Mouse (Mus musculus) limb, embryonic 11.5 days (tissue): ENCODE data around the gene Gm29666. TPM values are rescaled to one million over a fixed set of nuclear protein-coding genes. Genes with fewer than 3 reads are reported as not detected.
A peak's percentile ranks its signal among the peaks of the same experiment; 100 is the strongest.

ENCODE experiments used
- ATAC-seq: fragments of 200-750 bp; cut with Nextera tagmentation; 2 replicates; pipeline ENCODE4 v1.8.0; 2017; ENCODE audit warnings: low read depth; ENCODE audit not compliant: insufficient number of reproducible peaks, low FRiP score, low TSS enrichment
- DNase-seq: peaks from one replicate; pipeline ENCODE4 v3.0.0-alpha.2; 2015; ENCODE audit warnings: low spot score
- H3K27ac ChIP-seq: fragments of 300-500 bp; sonication (generic); replicated peaks from 2 replicates; pipeline ENCODE4 v1.5.1; 2014; ENCODE audit warnings: low read depth, mild to moderate bottlenecking, low read length
- H3K27me3 ChIP-seq: fragments of 300-500 bp; sonication (generic); 2 replicates; pipeline ENCODE4 v1.6.1; 2014; ENCODE audit warnings: mild to moderate bottlenecking, low read length, mixed read lengths; ENCODE audit not compliant: control insufficient read depth, insufficient read depth
- H3K36me3 ChIP-seq: fragments of 300-500 bp; sonication (generic); 2 replicates; pipeline ENCODE4 v1.6.1; 2014; ENCODE audit warnings: mild to moderate bottlenecking, low read length, moderate library complexity, mixed read lengths; ENCODE audit not compliant: control insufficient read depth, insufficient read depth
- H3K4me1 ChIP-seq: fragments of 300-500 bp; sonication (generic); 2 replicates; pipeline ENCODE4 v1.6.1; 2014; ENCODE audit warnings: low read length, mixed read lengths; ENCODE audit not compliant: control insufficient read depth, insufficient read depth
- H3K4me2 ChIP-seq: fragments of 300-500 bp; sonication (generic); 2 replicates; pipeline ENCODE4 v1.6.1; 2014; ENCODE audit warnings: low read depth, mild to moderate bottlenecking, moderate library complexity; ENCODE audit not compliant: severe bottlenecking
- H3K4me3 ChIP-seq: fragments of 300-500 bp; sonication (generic); 2 replicates; pipeline ENCODE4 v1.5.1; 2014; ENCODE audit warnings: low read depth, low read length
- H3K9ac ChIP-seq: fragments of 300-500 bp; sonication (generic); 2 replicates; pipeline ENCODE4 v1.6.1; 2014; ENCODE audit warnings: mild to moderate bottlenecking, low read length
- H3K9me3 ChIP-seq: fragments of 300-500 bp; sonication (generic); 2 replicates; pipeline ENCODE4 v1.6.1; 2016; ENCODE audit warnings: low read length; ENCODE audit not compliant: control insufficient read depth
- WGBS: fragments of 180-500 bp; shearing (Covaris S2); extraction: QIAGEN DNeasy Blood & Tissue Kit; methylation state at CpG from one replicate; pipeline ENCODE4 v1.1.7; 2014; 5-methylcytosine and 5-hydroxymethylcytosine counted together
- polyA plus RNA-seq: library from polyadenylated mRNA; unstranded; fragments of >200 nt; fragmentation: Nextera tagmentation; extraction: Ambion mirVana; gene quantifications from 2 replicates; pipeline ENCODE4 v1.2.1, GENCODE M21; 2014

The Gm29666 gene
- polyA plus RNA-seq, 1 experiment from 2014 or later, result 0.69 TPM

DNA sequence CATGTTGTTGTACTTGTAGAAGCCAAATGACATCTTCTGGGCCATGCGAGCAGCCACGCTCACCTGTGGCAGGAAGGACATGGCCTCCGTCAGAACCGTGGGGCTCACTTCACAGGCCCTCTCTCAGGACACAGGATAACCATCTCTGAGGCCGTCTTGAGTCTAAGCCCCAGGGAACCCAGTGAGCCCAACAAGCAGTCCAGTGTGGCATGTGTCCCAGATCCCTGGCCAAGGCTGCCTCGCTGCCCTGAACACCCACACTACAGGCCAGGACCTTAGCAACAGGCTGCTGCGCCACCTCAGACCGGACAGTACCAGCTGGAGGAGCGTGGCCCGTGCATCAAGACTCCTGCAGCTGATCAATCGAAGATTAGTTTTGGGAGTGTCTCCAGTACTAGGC, 33.4 kb upstream of the Gm29666 start:
- Histone ChIP-seq H3K27me3 (no peaks in the 10 kb centered on the region), H3K4me1 (no peaks in the 10 kb centered on the region), H3K9ac (no peak overlapping the region), H3K9me3 (no peaks in the 10 kb centered on the region), H3K4me3 (no peak overlapping the region), H3K27ac (no peak overlapping the region), H3K36me3 (peaks cover 8% of the 10 kb centered on the region), H3K4me2 (no peak overlapping the region)
- DNase-seq (no peak), ATAC-seq (no peak)
- WGBS, result 94% methylated on average over 11 of the region's 11 CpGs

DNA sequence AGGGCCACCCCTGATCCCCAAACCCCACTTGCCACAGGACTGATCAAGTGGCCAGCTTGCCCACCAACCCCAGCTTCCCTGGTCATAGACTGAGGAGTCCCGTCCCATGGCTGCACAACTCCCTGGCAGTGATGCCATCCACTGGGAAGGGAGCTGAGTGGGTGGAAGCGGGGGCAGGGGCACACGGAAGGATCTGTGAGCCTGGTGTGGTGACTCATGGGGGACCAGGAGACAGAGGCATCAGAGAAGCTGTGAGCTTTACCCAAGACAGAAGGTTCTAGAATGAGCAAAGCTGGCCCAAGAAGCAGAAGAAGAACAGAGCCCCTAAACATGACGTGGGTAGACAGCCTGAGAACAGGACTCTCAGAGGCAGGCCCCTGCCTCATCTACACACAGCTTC, 30.2 kb upstream of the Gm29666 start:
- no peak overlapping the region for H3K27ac ChIP-seq
- H3K9me3 ChIP-seq, result no peaks in the 10 kb centered on the region
- no peak overlapping the region for H3K9ac ChIP-seq
- no peak overlapping the region for H3K4me2 ChIP-seq
- 89% methylated on average over 4 of the region's 4 CpGs for WGBS
- no peak for DNase-seq
- peaks cover 10% of the 10 kb centered on the region for H3K36me3 ChIP-seq
- no peaks in the 10 kb centered on the region for H3K4me1 ChIP-seq
- no peaks in the 10 kb centered on the region for H3K27me3 ChIP-seq
- ATAC-seq, result no peak
- no peak overlapping the region for H3K4me3 ChIP-seq

DNA sequence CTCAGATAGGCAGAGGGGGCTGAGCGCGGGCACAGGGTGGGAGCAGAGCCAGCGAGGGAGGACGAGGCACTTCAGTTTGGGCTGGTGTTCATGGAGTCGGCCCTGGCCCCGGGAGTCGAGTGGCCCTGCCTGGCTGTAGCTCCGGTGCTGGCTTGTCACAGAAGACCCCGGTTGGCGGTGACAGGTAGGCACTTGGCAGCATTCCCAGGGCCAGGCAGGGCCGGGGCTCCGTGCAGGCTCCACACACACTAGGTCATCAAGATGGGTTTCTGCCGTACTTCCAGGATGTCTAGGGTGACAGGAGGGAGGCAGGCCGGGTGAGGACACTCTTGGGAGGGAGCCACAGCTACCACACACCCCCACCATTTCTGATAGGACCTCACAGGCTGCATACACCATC, 29.2 kb upstream of the Gm29666 start:
- Histone ChIP-seq H3K4me2 (no peak overlapping the region), H3K9ac (0 out of 2 replicates have a peak overlapping the region, but pooled peaks have one; percentile 12), H3K27me3 (no peaks in the 10 kb centered on the region), H3K9me3 (no peaks in the 10 kb centered on the region), H3K4me3 (no peak overlapping the region), H3K36me3 (peaks cover 10% of the 10 kb centered on the region), H3K27ac (no peak overlapping the region), H3K4me1 (no peaks in the 10 kb centered on the region)
- 86% methylated on average over 14 of the region's 14 CpGs for WGBS
- no peak for ATAC-seq
- DNase-seq, result no peak

DNA sequence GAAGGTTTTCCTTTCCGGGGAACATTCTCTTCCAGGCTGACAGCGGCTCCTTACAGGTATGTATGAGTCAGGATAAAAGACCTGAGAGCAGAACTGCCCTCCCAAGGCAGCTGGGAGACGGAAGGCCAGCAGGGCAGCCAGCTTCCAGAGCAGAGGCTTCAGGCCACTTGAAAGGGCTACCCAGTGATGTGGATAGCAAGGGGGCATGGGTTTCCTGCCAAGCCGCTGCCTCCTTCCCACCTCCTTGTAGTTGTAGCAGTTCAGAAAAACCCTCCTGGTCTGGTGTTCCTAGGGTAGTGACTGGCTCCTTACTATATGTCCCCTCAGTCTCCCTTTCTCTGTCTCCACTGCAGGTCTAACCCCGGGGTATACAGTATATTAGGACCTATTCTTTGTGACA, 24.5 kb upstream of the Gm29666 start:
- Histone ChIP-seq H3K27me3 (no peaks in the 10 kb centered on the region), H3K4me2 (no peak overlapping the region), H3K4me3 (no peak overlapping the region), H3K9me3 (no peaks in the 10 kb centered on the region), H3K9ac (no peak overlapping the region), H3K36me3 (peaks cover 25% of the 10 kb centered on the region), H3K27ac (0 out of 2 replicates have a peak overlapping the region, but pooled peaks have one; percentile 10), H3K4me1 (no peaks in the 10 kb centered on the region)
- 87% methylated on average over 5 of the region's 5 CpGs for WGBS
- ATAC-seq, result no peak
- DNase-seq, result no peak

DNA sequence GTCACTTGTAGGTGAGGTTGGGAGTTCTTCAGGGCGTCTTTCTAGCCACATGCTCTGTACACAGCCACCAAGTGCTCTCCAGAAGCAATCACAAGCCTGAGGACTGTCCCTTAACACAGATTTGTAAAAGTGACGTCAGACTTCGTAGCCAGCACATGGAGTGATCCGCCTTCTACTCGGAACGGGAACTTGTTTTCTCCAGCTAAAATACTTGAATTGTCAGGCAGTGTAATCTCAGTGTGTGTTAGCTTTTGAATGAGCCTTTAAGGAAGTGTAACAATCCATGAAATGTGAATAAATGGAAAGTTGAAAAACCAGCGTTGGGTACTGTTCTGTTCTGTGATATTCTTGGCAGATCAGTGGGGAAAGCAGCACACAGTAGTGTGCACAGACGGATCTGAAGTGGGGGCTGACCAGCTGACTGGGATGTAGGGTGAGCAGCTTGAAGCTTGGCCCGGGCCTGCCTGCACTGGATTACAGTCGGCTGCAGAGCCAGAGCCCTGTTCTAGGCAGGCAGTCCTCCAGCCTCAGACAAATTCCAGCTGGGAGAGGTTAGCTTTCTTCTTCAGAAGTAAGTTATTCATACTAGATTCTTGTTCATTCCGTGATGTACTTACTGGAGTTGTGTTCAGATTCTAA, 22.9 kb upstream of the Gm29666 start:
- whole genome bisulfite sequencing, result 82% methylated on average over 11 of the region's 11 CpGs
- no peak overlapping the region for H3K27ac ChIP-seq
- H3K36me3 ChIP-seq, result peaks cover 28% of the 10 kb centered on the region

DNA sequence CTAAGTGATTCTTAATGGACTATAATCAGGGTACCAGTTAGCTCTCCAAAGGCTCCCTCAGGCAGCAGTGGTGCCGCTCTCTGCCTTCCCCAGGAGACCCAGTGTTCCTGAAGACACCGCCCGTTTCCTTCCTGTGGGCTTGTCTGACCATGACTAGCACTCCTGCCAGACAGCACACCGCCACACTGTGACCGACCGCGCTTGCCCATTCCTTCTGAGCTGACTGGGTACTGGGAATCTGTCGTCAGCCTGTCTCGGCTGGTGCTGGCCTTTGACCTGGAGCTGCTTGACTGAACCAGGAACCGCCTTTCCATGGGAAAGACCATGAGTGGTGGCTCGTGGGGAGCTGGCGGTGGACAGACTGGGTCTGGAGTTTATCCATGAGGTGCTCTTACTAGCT, 20.3 kb upstream of the Gm29666 start:
- WGBS, result 80% methylated on average over 12 of the region's 12 CpGs
- H3K36me3 ChIP-seq, result peaks cover 48% of the 10 kb centered on the region

More for the DNA sequence above, 22.9 kb upstream of the Gm29666 start:
- DNase-seq (no peak), ATAC-seq (no peak)
- Histone ChIP-seq H3K4me2 (no peak overlapping the region), H3K4me1 (no peaks in the 10 kb centered on the region), H3K27me3 (no peaks in the 10 kb centered on the region), H3K9ac (no peak overlapping the region), H3K4me3 (no peak overlapping the region), H3K9me3 (no peaks in the 10 kb centered on the region)

DNA sequence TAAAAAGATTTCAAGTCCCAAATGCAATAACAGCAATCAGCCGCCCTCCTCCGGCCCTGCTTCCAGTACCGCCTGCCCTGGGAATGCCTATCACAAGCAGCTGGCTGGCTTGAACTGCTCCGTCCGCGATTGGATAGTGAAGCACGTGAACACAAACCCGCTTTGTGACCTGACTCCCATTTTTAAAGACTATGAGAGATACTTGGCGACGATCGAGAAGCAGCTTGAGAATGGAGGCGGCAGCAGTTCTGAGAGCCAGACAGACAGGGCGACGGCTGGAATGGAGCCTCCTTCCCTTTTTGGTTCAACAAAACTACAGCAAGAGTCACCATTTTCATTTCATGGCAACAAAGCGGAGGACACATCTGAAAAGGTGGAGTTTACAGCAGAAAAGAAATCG, 15.1 kb upstream of the Gm29666 start:
- Histone ChIP-seq H3K4me1 (no peaks in the 10 kb centered on the region), H3K4me3 (no peak overlapping the region), H3K4me2 (no peak overlapping the region), H3K36me3 (peaks cover 52% of the 10 kb centered on the region), H3K9me3 (no peaks in the 10 kb centered on the region), H3K27ac (no peak overlapping the region), H3K27me3 (no peaks in the 10 kb centered on the region), H3K9ac (no peak overlapping the region)
- WGBS, result 93% methylated on average over 16 of the region's 16 CpGs
- ATAC-seq (no peak), DNase-seq (no peak)

More for the DNA sequence above, 20.3 kb upstream of the Gm29666 start:
- Histone ChIP-seq H3K9me3 (no peaks in the 10 kb centered on the region), H3K4me1 (no peaks in the 10 kb centered on the region), H3K4me3 (no peak overlapping the region), H3K4me2 (no peak overlapping the region), H3K27ac (no peak overlapping the region), H3K27me3 (no peaks in the 10 kb centered on the region), H3K9ac (no peak overlapping the region)
- ATAC-seq (no peak), DNase-seq (no peak)

DNA sequence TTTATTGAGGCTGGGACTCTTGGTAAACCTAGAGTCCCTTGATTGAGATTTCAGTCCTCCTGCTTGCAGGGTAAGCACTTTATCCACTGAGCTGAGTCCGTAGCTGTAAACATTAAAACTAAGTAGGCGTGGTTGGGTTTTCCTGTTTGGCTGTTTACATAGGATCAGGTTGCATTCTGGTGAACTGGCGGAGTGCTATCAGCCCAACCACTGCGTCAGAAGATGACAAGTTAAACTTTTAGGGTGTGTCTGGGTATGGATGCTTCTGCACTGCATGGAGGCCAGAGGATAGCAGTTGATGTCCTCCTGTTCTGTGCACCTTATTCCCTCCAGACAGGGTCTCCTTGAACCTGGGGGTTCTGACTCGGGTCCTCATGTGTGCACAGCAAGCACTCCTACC, 12.5 kb upstream of the Gm29666 start:
- Histone ChIP-seq H3K4me3 (no peak overlapping the region), H3K9ac (no peak overlapping the region), H3K4me2 (no peak overlapping the region), H3K4me1 (no peaks in the 10 kb centered on the region), H3K36me3 (peaks cover 47% of the 10 kb centered on the region), H3K27ac (no peak overlapping the region), H3K9me3 (no peaks in the 10 kb centered on the region), H3K27me3 (no peaks in the 10 kb centered on the region)
- ATAC-seq (no peak), DNase-seq (no peak)
- 64% methylated on average over 5 of the region's 5 CpGs for WGBS

DNA sequence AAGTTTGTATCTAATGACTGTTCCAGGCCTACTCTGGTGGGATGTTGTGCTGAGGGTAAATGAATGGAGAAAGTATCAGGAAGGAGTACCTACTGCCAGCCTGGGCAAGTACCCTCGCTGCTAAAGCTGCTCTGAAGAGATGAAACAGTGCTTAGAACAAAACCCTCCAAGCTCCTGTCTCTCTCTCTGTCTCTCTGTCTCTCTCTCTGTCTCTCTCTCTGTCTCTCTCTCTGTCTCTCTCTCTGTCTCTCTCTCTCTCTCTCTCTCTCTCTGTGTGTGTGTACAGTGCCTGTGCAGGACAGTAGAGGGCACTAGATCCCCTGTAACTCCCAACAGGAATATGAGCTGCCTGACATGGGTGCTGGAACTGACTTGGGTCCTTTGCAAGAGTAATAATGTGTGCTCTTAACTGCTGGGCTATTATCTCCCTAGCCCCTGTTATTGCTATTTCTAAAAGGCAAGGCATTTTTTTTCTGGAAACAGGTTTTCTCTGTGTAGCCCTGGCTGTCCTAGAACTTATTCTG, 5.7 kb upstream of the Gm29666 start:
- 68% methylated on average over 1 of the region's 1 CpGs for WGBS
- no peak for DNase-seq
- Histone ChIP-seq H3K36me3 (peaks cover 17% of the 10 kb centered on the region), H3K4me2 (no peak overlapping the region), H3K27ac (no peak overlapping the region), H3K9me3 (no peaks in the 10 kb centered on the region), H3K4me1 (no peaks in the 10 kb centered on the region), H3K9ac (no peak overlapping the region), H3K4me3 (no peak overlapping the region), H3K27me3 (no peaks in the 10 kb centered on the region)
- no peak for ATAC-seq
